Mouse (Mus musculus): Measurements from ENCODE around the gene Cradd.

DNA sequence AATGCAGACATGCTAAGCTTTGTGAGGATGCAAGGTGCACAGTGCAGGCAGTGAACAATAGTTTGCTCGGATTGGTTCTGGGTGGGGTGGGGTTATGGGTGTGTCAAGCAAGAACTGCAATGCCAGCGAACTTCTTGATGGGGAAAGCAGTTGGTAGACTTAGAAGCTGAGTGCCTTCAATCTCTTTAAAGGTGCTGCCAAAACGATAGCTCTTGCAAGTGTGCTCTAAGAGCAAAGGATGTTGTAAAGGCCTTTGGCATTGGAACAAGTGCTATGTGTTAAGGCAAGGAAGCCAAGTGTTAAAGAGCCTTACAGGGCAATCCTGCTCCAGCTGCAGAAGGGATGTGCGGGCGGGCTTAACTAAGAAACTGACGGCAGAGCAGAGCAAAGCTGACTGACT, 149.7 kb downstream of the Cradd start:
- no peak for TF ChIP-seq CTCF (conservative IDR thresholded peaks at IDR 0.05; ENCODE audit: low read length)
- no peak for TF ChIP-seq NANOG (IDR thresholded peaks at IDR 0.05; ENCODE audit: borderline replicate concordance, low read length)
- TF ChIP-seq POU5F1 (IDR thresholded peaks at IDR 0.05; ENCODE audit: borderline replicate concordance, low read length), result no peak

All from E14TG2a.4 (cell line).